Mouse (Mus musculus): ENCODE measurements around the gene Eps15l1. TPM values are rescaled to one million over a fixed set of nuclear protein-coding genes. Genes with fewer than 3 reads are reported as not detected.

Gene Eps15l1
- total and polyA plus RNA-seq, 2 experiments from 2014 or later = 48.8 to 62.9 TPM

DNA sequence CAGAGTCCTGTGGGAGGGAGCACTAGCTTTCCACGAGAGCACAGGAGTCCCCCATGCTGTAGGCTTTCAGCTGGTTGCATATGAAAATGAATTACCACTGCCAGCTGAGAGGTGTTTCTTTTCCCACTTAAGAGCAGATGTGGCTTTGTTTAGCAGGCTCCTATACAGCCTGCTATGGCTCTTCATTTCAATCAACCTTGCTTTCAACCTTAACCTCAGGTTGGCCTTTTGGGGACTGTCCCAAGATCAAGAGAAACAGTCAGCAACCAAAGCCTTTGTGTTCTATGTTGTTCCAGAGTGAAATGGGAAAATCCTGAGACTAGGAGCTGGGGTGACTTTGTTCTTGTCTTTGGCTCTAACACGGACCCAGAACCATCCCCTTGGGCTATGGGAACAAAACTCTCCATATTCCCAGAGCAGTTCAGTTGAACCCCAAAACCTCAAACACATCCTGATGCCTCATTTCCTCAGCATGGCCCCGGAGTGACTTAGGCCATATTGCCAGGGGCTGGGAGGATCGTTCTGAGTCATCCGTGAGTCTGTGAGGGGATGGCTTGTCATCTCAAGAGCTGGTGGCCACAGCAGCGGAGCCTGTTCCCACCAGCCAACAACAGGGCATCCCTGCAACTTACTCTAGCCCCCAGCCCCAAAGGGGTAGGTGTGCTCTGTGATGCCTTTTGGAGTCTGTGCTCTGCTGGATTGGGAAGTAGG is 90.3 kb downstream of the Eps15l1 start:
- Histone ChIP-seq H3K4me2 (ENCODE audit: low read depth) (no peak overlapping the region), H3K9me3 (ENCODE audit: low read length) (no peaks in the 10 kb centered on the region), H3K4me1 (ENCODE audit: insufficient read depth) (no peaks in the 10 kb centered on the region), H3K9ac (no peak overlapping the region), H3K27me3 (ENCODE audit: insufficient read depth, low read length) (no peaks in the 10 kb centered on the region), H3K36me3 (ENCODE audit: insufficient read depth) (peaks cover 24% of the 10 kb centered on the region), H3K27ac (ENCODE audit: low read depth, low read length) (no peak overlapping the region), H3K4me3 (ENCODE audit: low read depth, low read length) (no peak overlapping the region)
- TF ChIP-seq CTCF (IDR thresholded peaks at IDR 0.05; ENCODE audit: low read depth) = no peak
- DNase-seq = no peak
- no peak for ATAC-seq
- 84% methylated on average over 6 of the region's 6 CpGs for WGBS

DNA sequence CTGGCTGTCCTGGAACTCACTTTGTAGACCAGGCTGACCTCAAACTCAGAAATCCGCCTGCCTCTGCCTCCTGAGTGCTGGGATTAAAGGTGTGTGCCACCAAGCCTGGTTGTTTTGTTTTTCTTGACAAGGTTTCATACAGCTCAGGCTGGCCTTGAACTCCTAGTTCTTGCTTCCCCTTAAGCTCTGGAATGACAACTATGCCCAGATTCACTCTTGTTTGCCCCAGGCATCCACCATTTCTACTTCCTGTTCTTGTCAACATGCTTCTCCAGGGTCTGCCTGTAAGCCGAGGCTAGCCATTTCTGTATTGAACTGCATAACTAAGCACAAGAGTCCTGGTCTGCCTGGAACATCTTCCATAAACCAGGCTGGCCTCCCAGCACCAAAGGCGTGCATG is 92.1 kb downstream of the Eps15l1 start:
- WGBS = 92% methylated on average over 3 of the region's 3 CpGs
- Histone ChIP-seq H3K9ac (no peak overlapping the region), H3K4me1 (ENCODE audit: insufficient read depth) (no peaks in the 10 kb centered on the region), H3K4me3 (ENCODE audit: low read depth, low read length) (no peak overlapping the region), H3K4me2 (ENCODE audit: low read depth) (no peak overlapping the region), H3K27ac (ENCODE audit: low read depth, low read length) (no peak overlapping the region), H3K36me3 (ENCODE audit: insufficient read depth) (peaks cover 7% of the 10 kb centered on the region; the same call in 1 of the 2 replicates), H3K9me3 (ENCODE audit: low read length) (no peaks in the 10 kb centered on the region), H3K27me3 (ENCODE audit: insufficient read depth, low read length) (no peaks in the 10 kb centered on the region)
- ATAC-seq = no peak
- TF ChIP-seq CTCF (IDR thresholded peaks at IDR 0.05; ENCODE audit: low read depth) = no peak
- no peak for DNase-seq

DNA sequence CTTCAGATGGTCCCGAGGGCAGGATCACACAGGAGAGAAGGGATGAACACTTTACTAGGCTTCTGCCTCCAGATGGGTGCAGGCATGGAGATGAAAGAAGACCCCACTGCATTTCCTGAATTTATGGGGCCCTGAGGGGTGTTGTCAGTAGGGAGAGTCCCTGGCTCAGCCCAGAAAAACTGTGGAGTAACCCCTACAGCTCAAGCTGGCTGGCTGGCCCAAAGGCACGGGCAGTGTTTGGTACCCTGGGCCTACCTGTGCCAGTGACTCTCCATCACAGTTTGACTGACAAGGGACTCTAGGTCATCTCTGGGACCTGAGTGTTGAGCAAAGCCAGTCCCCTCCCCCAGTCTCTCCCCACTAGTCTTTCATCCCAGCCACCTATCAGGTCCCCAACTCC is 96.6 kb downstream of the Eps15l1 start:
- Histone ChIP-seq H3K36me3 (ENCODE audit: insufficient read depth) (no peaks in the 10 kb centered on the region), H3K4me1 (ENCODE audit: insufficient read depth) (no peaks in the 10 kb centered on the region), H3K4me3 (ENCODE audit: low read depth, low read length) (no peak overlapping the region), H3K9me3 (ENCODE audit: low read length) (no peaks in the 10 kb centered on the region), H3K27ac (ENCODE audit: low read depth, low read length) (no peak overlapping the region), H3K9ac (no peak overlapping the region), H3K4me2 (ENCODE audit: low read depth) (no peak overlapping the region), H3K27me3 (ENCODE audit: insufficient read depth, low read length) (peaks cover 12% of the 10 kb centered on the region; the same call in 1 of the 2 replicates)
- 80% methylated on average over 2 of the region's 2 CpGs for WGBS
- DNase-seq (no peak), ATAC-seq (no peak)
- no peak for TF ChIP-seq CTCF (IDR thresholded peaks at IDR 0.05; ENCODE audit: low read depth)

DNA sequence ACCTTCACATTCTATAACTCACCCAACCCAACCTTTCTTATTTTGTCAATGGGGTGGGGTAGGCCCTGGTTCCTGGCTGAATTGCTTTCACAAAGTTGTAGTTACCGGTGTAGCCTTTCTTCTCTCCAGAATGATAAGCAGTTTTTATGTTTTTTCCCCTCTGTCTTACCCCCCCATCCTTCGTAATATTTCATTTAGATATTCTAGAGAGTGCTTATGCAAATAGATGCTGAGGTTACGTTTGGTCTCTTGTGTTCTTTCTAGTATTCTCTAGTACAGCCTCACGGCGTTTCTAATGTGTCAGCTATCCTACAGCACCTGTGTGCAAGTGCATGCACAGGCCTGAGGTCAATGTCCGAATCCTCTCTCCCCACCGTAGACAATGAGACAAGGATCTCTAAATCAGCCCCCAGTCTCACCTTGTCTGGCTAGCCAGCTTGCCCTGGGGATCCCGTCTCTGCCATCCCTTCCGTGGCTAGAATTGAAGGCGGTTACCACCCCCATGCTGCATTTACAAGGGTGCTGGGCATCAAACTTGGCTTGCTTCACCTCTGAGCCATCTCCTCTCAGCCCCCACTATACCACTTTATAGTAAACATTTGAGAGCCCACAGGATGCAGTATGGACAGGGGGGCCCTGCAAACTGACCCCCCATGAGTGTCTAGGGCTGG is 97.1 kb downstream of the Eps15l1 start:
- Histone ChIP-seq H3K4me2 (ENCODE audit: low read depth) (no peak overlapping the region), H3K27ac (ENCODE audit: low read depth, low read length) (no peak overlapping the region), H3K9ac (no peak overlapping the region), H3K4me1 (ENCODE audit: insufficient read depth) (no peaks in the 10 kb centered on the region), H3K4me3 (ENCODE audit: low read depth, low read length) (no peak overlapping the region), H3K27me3 (ENCODE audit: insufficient read depth, low read length) (peaks cover 14% of the 10 kb centered on the region), H3K9me3 (ENCODE audit: low read length) (no peaks in the 10 kb centered on the region), H3K36me3 (ENCODE audit: insufficient read depth) (no peaks in the 10 kb centered on the region)
- no peak for DNase-seq
- no peak for ATAC-seq
- no peak for TF ChIP-seq CTCF (IDR thresholded peaks at IDR 0.05; ENCODE audit: low read depth)
- 85% methylated on average over 10 of the region's 10 CpGs for WGBS

DNA sequence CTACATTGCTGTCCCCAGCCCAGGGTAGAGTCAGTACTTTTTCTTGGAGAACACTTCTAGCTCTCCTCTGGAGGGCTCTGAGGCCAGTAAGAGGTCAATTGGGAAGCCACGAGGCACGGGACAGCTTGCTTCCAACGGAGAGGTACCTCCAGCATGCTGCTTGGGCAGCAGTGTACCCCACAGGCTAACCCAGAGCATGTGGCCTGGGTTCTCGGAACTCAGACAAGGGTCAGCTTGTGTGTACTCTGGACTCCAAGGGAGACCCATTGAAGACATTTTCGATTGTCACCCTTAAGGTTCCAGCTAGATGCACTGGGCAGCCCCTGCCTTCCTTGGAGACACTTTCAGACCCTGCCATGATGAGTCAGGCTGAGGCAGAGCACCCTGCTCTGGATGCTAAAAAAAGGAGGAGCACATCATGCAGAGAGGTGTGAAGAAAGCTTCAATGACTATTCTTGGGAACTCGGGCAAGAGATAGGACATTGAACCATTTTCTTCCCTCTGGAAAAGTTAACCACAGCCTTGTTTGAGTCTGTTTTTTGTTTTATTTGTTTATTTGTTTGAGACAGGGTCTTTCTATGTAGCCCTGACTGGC is 98.0 kb downstream of the Eps15l1 start:
- Histone ChIP-seq H3K9ac (no peak overlapping the region), H3K36me3 (ENCODE audit: insufficient read depth) (no peaks in the 10 kb centered on the region), H3K27ac (ENCODE audit: low read depth, low read length) (no peak overlapping the region), H3K4me1 (ENCODE audit: insufficient read depth) (no peaks in the 10 kb centered on the region), H3K4me3 (ENCODE audit: low read depth, low read length) (no peak overlapping the region), H3K4me2 (ENCODE audit: low read depth) (no peak overlapping the region), H3K27me3 (ENCODE audit: insufficient read depth, low read length) (peaks cover 17% of the 10 kb centered on the region), H3K9me3 (ENCODE audit: low read length) (no peaks in the 10 kb centered on the region)
- WGBS = 70% methylated on average over 6 of the region's 6 CpGs
- ATAC-seq (no peak), DNase-seq (no peak)
- TF ChIP-seq CTCF (IDR thresholded peaks at IDR 0.05; ENCODE audit: low read depth) = no peak

DNA sequence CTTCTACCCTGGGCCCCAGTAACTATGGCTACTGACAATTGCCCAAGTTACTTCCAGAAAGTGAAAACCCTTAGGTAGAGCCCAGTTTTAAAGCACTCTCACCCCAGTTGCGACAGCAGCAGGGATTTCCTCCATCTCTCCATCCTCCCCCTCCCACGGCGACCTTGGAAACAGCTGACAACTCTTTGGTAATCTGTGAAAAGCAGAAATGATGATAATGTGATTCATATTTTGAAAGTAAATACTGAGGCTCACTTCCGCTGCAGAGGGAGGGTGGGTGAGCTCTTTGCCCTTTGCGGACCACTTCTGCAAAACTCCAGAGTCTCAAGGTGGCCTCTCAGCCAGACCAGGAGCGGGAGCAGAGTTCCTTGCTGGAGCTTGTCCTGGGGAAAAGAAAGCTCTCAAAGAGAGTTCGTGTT is 98.8 kb downstream of the Eps15l1 start:
- Histone ChIP-seq H3K36me3 (ENCODE audit: insufficient read depth) (no peaks in the 10 kb centered on the region), H3K4me1 (ENCODE audit: insufficient read depth) (no peaks in the 10 kb centered on the region), H3K27me3 (ENCODE audit: insufficient read depth, low read length) (peaks cover 17% of the 10 kb centered on the region), H3K4me3 (ENCODE audit: low read depth, low read length) (no peak overlapping the region), H3K9ac (no peak overlapping the region), H3K27ac (ENCODE audit: low read depth, low read length) (no peak overlapping the region), H3K9me3 (ENCODE audit: low read length) (no peaks in the 10 kb centered on the region), H3K4me2 (ENCODE audit: low read depth) (no peak overlapping the region)
- WGBS = 77% methylated on average over 7 of the region's 7 CpGs
- ATAC-seq (no peak), DNase-seq (no peak)
- no peak for TF ChIP-seq CTCF (IDR thresholded peaks at IDR 0.05; ENCODE audit: low read depth)
